Mouse (Mus musculus) intestine, embryonic 14.5 days (tissue): Measurements from ENCODE around the gene Arid1b. TPM values are rescaled to one million over a fixed set of nuclear protein-coding genes. Genes with fewer than 3 reads are reported as not detected.

ENCODE experiments used
- ATAC-seq: fragments of 200-750 bp; cut with Nextera tagmentation; replicated peaks from 2 replicates; pipeline ENCODE4 v1.8.0; 2017; ENCODE audit warnings: low read depth, moderate number of reproducible peaks, moderate TSS enrichment, moderate library complexity; ENCODE audit not compliant: low FRiP score, low TSS enrichment
- DNase-seq: peaks from one replicate; pipeline ENCODE4 v3.0.0-alpha.2; 2018; ENCODE audit warnings: low spot score
- H3K27ac ChIP-seq: fragments of 300-500 bp; sonication (generic); 2 replicates; pipeline ENCODE4 v1.5.1; 2014; ENCODE audit warnings: low read depth, mild to moderate bottlenecking, control low read depth
- H3K27me3 ChIP-seq: fragments of 300-500 bp; sonication (generic); replicated peaks from 2 replicates; pipeline ENCODE4 v1.6.1; 2014; ENCODE audit warnings: low read length, control low read depth; ENCODE audit not compliant: control insufficient read depth, insufficient read depth
- H3K36me3 ChIP-seq: fragments of 300-500 bp; sonication (generic); 2 replicates; pipeline ENCODE4 v1.6.1; 2014; ENCODE audit warnings: low read length, control low read depth; ENCODE audit not compliant: control insufficient read depth, insufficient read depth
- H3K4me1 ChIP-seq: fragments of 300-500 bp; sonication (generic); replicated peaks from 2 replicates; pipeline ENCODE4 v1.6.1; 2014; ENCODE audit warnings: low read length, control low read depth, mixed read lengths; ENCODE audit not compliant: control insufficient read depth, insufficient read depth
- H3K4me2 ChIP-seq: fragments of 300-500 bp; sonication (generic); 2 replicates; pipeline ENCODE4 v1.6.1; 2014; ENCODE audit warnings: low read length
- H3K4me3 ChIP-seq: fragments of 300-500 bp; sonication (generic); 2 replicates; pipeline ENCODE4 v1.5.1; 2014; ENCODE audit warnings: low read depth, low read length, control low read depth, mixed read lengths
- H3K9ac ChIP-seq: fragments of 300-500 bp; sonication (generic); 2 replicates; pipeline ENCODE4 v1.6.1; 2014; ENCODE audit warnings: mild to moderate bottlenecking, low read length
- H3K9me3 ChIP-seq: fragments of 300-500 bp; sonication (generic); 2 replicates; pipeline ENCODE4 v1.6.1; 2016; ENCODE audit warnings: low read length, control low read depth; ENCODE audit not compliant: control insufficient read depth
- WGBS: fragments of 180-500 bp; shearing (Covaris S2); extraction: QIAGEN DNeasy Blood & Tissue Kit; methylation state at CpG from one replicate; pipeline ENCODE4 v1.1.7; 2014; 5-methylcytosine and 5-hydroxymethylcytosine counted together
- polyA plus RNA-seq: library from polyadenylated mRNA; unstranded; fragments of >200 nt; fragmentation: Nextera tagmentation; extraction: Ambion mirVana; gene quantifications from 2 replicates; pipeline ENCODE4 v1.2.1, GENCODE M21; 2014

The Arid1b gene
- polyA plus RNA-seq, 1 experiment from 2014 or later = 16.4 TPM

GRCm38 (mm10) chr17:5095741-5096140 is 101.6 kb downstream of the Arid1b start:
- H3K4me3 ChIP-seq = no peak overlapping the region
- H3K9ac ChIP-seq = no peak overlapping the region
- H3K27me3 ChIP-seq = no peaks in the 10 kb centered on the region
- no peak overlapping the region for H3K4me2 ChIP-seq
- H3K4me1 ChIP-seq = peaks cover 14% of the 10 kb centered on the region; the same call in 1 of the 2 replicates
- DNase-seq = no peak
- WGBS = 87% methylated on average over 13 of the region's 13 CpGs
- no peak overlapping the region for H3K27ac ChIP-seq
- H3K36me3 ChIP-seq = no peaks in the 10 kb centered on the region
- H3K9me3 ChIP-seq = no peaks in the 10 kb centered on the region
- no peak for ATAC-seq

GRCm38 (mm10) chr17:5097046-5097445 is 102.9 kb downstream of the Arid1b start:
- ATAC-seq = no peak

GRCm38 (mm10) chr17:5097545-5098475 is 103.7 kb downstream of the Arid1b start:
- Histone ChIP-seq H3K4me1 (peaks cover 13% of the 10 kb centered on the region), H3K27me3 (no peaks in the 10 kb centered on the region), H3K27ac (no peak overlapping the region), H3K9me3 (no peaks in the 10 kb centered on the region), H3K36me3 (no peaks in the 10 kb centered on the region), H3K9ac (no peak overlapping the region), H3K4me2 (no peak overlapping the region), H3K4me3 (no peak overlapping the region)
- no peak for ATAC-seq
- 66% methylated on average over 21 of the region's 21 CpGs for WGBS
- DNase-seq = no peak

More at GRCm38 (mm10) chr17:5097046-5097445, 102.9 kb downstream of the Arid1b start:
- DNase-seq = no peak
- no peaks in the 10 kb centered on the region for H3K9me3 ChIP-seq
- no peaks in the 10 kb centered on the region for H3K36me3 ChIP-seq
- H3K27me3 ChIP-seq = no peaks in the 10 kb centered on the region
- H3K4me2 ChIP-seq = no peak overlapping the region
- H3K4me3 ChIP-seq = no peak overlapping the region
- peaks cover 13% of the 10 kb centered on the region for H3K4me1 ChIP-seq
- no peak overlapping the region for H3K27ac ChIP-seq
- 91% methylated on average over 4 of the region's 4 CpGs for WGBS
- H3K9ac ChIP-seq = no peak overlapping the region

GRCm38 (mm10) chr17:5098727-5099126 is 104.6 kb downstream of the Arid1b start:
- no peak for ATAC-seq
- H3K4me3 ChIP-seq = no peak overlapping the region
- 62% methylated on average over 7 of the region's 7 CpGs for WGBS

GRCm38 (mm10) chr17:5099238-5099637 is 105.1 kb downstream of the Arid1b start:
- no peak overlapping the region for H3K4me3 ChIP-seq
- H3K27me3 ChIP-seq = no peaks in the 10 kb centered on the region
- no peak for ATAC-seq
- H3K27ac ChIP-seq = no peak overlapping the region
- no peak overlapping the region for H3K4me2 ChIP-seq
- H3K9ac ChIP-seq = no peak overlapping the region
- WGBS = 60% methylated on average over 4 of the region's 4 CpGs
- DNase-seq = no peak
- H3K36me3 ChIP-seq = no peaks in the 10 kb centered on the region
- H3K4me1 ChIP-seq = peaks cover 13% of the 10 kb centered on the region
- H3K9me3 ChIP-seq = no peaks in the 10 kb centered on the region

More at GRCm38 (mm10) chr17:5098727-5099126, 104.6 kb downstream of the Arid1b start:
- Histone ChIP-seq H3K9ac (no peak overlapping the region), H3K27ac (no peak overlapping the region), H3K4me1 (peaks cover 13% of the 10 kb centered on the region), H3K9me3 (no peaks in the 10 kb centered on the region), H3K4me2 (no peak overlapping the region), H3K36me3 (no peaks in the 10 kb centered on the region), H3K27me3 (no peaks in the 10 kb centered on the region)
- DNase-seq = no peak

- H3K27me3 ChIP-seq = no peaks in the 10 kb centered on the region
- no peak overlapping the region for H3K4me3 ChIP-seq
- H3K9ac ChIP-seq = no peak overlapping the region
- H3K36me3 ChIP-seq = no peaks in the 10 kb centered on the region
- ATAC-seq (no peak), DNase-seq (no peak)
- no peaks in the 10 kb centered on the region for H3K9me3 ChIP-seq
- H3K27ac ChIP-seq = no peak overlapping the region
- peaks cover 10% of the 10 kb centered on the region for H3K4me1 ChIP-seq
- 90% methylated on average over 8 of the region's 8 CpGs for WGBS
- no peak overlapping the region for H3K4me2 ChIP-seq
Observed at GRCm38 (mm10) chr17:5101157-5101556, 107.0 kb downstream of the Arid1b start.

GRCm38 (mm10) chr17:5101887-5102286 is 107.8 kb downstream of the Arid1b start:
- no peak overlapping the region for H3K4me2 ChIP-seq
- H3K27ac ChIP-seq = no peak overlapping the region
- 39% methylated on average over 2 of the region's 2 CpGs for WGBS
- H3K27me3 ChIP-seq = no peaks in the 10 kb centered on the region
- H3K36me3 ChIP-seq = no peaks in the 10 kb centered on the region
- no peak overlapping the region for H3K9ac ChIP-seq
- ATAC-seq = no peak
- no peak overlapping the region for H3K4me3 ChIP-seq
- H3K9me3 ChIP-seq = no peaks in the 10 kb centered on the region
- no peak for DNase-seq
- H3K4me1 ChIP-seq = peaks cover 10% of the 10 kb centered on the region

- no peak overlapping the region for H3K27ac ChIP-seq
- no peak overlapping the region for H3K4me3 ChIP-seq
- no peaks in the 10 kb centered on the region for H3K9me3 ChIP-seq
- 82% methylated on average over 6 of the region's 6 CpGs for WGBS
- peaks cover 8% of the 10 kb centered on the region for H3K4me1 ChIP-seq
- no peaks in the 10 kb centered on the region for H3K36me3 ChIP-seq
- DNase-seq = no peak
- H3K4me2 ChIP-seq = no peak overlapping the region
- ATAC-seq = no peak
- H3K9ac ChIP-seq = no peak overlapping the region
- no peaks in the 10 kb centered on the region for H3K27me3 ChIP-seq
Observed at GRCm38 (mm10) chr17:5105746-5106145, 111.6 kb downstream of the Arid1b start.
